Comparison of ENCODE assay signal across 23 mouse cellular contexts in the genomic region with DNA sequence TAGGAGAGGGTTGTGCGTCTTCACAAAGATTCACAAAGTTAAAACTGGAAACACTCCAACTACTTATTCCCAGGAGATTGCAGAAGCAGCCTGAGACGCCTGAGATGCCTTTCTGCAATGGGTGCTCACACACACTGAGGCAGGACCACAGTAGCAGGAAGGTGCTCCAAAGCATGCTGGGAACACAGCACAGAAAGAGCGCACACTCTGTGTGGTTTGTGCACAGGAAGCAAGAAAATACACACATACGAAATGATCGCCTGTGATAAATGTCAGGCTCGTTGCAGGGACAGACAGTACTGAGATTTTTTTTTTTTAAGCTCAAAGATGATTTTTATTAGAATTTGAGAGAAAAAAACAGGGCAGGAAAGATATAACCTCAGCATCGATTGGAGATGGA.
DNase-seq lines count a peak whose midpoint lies in the region; ATAC-seq and TF ChIP-seq lines count a peak whose summit lies in the region.
"Had no signal": no experiment of that assay in that cellular context is flagged by ENCODE, and none has a peak within 500 bp of the region (broad histone marks: within the 10 kb centered on the region; RNA-seq: fewer than 3 reads in every experiment).

No protein-coding gene starts in this region.

- H3K4me3 ChIP-seq in thymus, adult 2 months (ENCODE audit: control insufficient read depth, insufficient read depth, low read length) = no peak overlapping the region
- no peak overlapping the region for H3K4me3 ChIP-seq in hindbrain, embryonic 14.5 days (replicated peaks; ENCODE audit: low read length)
- H3K4me3 ChIP-seq: embryonic facial prominence, embryonic 12.5 days; embryonic facial prominence, embryonic 15.5 days; gastrocnemius, adult 2 months; heart, adult 2 months; heart, embryonic 10.5 days; heart, embryonic 13.5 days; hindbrain, embryonic 12.5 days had no signal

- H3K36me3 ChIP-seq in thymus, adult 2 months (ENCODE audit: control insufficient read depth, insufficient read depth, low read length) = no peaks in the 10 kb centered on the region
- no peaks in the 10 kb centered on the region for H3K36me3 ChIP-seq in hindbrain, embryonic 14.5 days (replicated peaks; ENCODE audit: control insufficient read depth, insufficient read depth)
- H3K36me3 ChIP-seq: embryonic facial prominence, embryonic 12.5 days; embryonic facial prominence, embryonic 15.5 days; heart, embryonic 10.5 days; heart, embryonic 13.5 days; hindbrain, embryonic 12.5 days had no signal

- no peaks in the 10 kb centered on the region for H3K9me3 ChIP-seq in hindbrain, embryonic 14.5 days (ENCODE audit: control insufficient read depth, low read length)
- H3K9me3 ChIP-seq: embryonic facial prominence, embryonic 12.5 days; embryonic facial prominence, embryonic 15.5 days; heart, embryonic 10.5 days; heart, embryonic 13.5 days; hindbrain, embryonic 12.5 days had no signal

- 44% methylated on average over 7 of the region's 7 CpGs for WGBS in thymus, adult 2 months
- 89% methylated on average over 7 of the region's 7 CpGs for WGBS in hindbrain, embryonic 14.5 days

- no peaks in the 10 kb centered on the region for H3K4me1 ChIP-seq in thymus, adult 2 months (replicated peaks; ENCODE audit: control insufficient read depth, insufficient read depth, low read length)
- no peaks in the 10 kb centered on the region; the same call in 1 of the 2 replicates for H3K4me1 ChIP-seq in hindbrain, embryonic 14.5 days (replicated peaks; ENCODE audit: control insufficient read depth, insufficient read depth, low read length)
- H3K4me1 ChIP-seq: embryonic facial prominence, embryonic 12.5 days; embryonic facial prominence, embryonic 15.5 days; heart, embryonic 10.5 days; heart, embryonic 13.5 days; hindbrain, embryonic 12.5 days had no signal

- no peak overlapping the region for H3K9ac ChIP-seq in hindbrain, embryonic 14.5 days
- H3K9ac ChIP-seq: embryonic facial prominence, embryonic 12.5 days; embryonic facial prominence, embryonic 15.5 days; forebrain, postnatal 0 days; heart, embryonic 13.5 days; hindbrain, embryonic 12.5 days had no signal

- no peak overlapping the region for H3K4me2 ChIP-seq in hindbrain, embryonic 14.5 days (replicated peaks)
- H3K4me2 ChIP-seq: embryonic facial prominence, embryonic 12.5 days; embryonic facial prominence, embryonic 15.5 days; heart, embryonic 13.5 days; hindbrain, embryonic 12.5 days had no signal

- no peaks in the 10 kb centered on the region for H3K27me3 ChIP-seq in thymus, adult 2 months (ENCODE audit: control insufficient read depth, insufficient read depth, low read length)
- no peaks in the 10 kb centered on the region for H3K27me3 ChIP-seq in hindbrain, embryonic 14.5 days (ENCODE audit: control insufficient read depth, insufficient read depth, low read length)
- H3K27me3 ChIP-seq: embryonic facial prominence, embryonic 12.5 days; embryonic facial prominence, embryonic 15.5 days; heart, embryonic 13.5 days; hindbrain, embryonic 12.5 days had no signal

- peak; percentile 6 for DNase-seq in thymus, adult 2 months
- no peak for DNase-seq in thymus, postnatal 0 days (ENCODE audit: low spot score)
- peak; percentile 34 for DNase-seq in CD4-positive helper T cell, adult 2 months (ENCODE audit: low read depth, low spot score)
- peak; percentile 52 for DNase-seq in CD4-positive, CD25-positive, alpha-beta regulatory T cell, adult 2 months (ENCODE audit: low read depth, low spot score)
- DNase-seq in induced T-regulatory cell, adult 2 months (ENCODE audit: low read depth) = peak; percentile 21
- DNase-seq in lung, postnatal 4 days = no peak
- DNase-seq in testis, postnatal 10 days (ENCODE audit: low spot score) = no peak
- no peak for DNase-seq in hindbrain, embryonic 14.5 days (ENCODE audit: low spot score)
- DNase-seq: adrenal gland, adult 2 months; adrenal gland, postnatal 14 days; cerebellum, adult 11 months; forebrain, postnatal 0 days; gastrocnemius, adult 2 months; gastrocnemius, postnatal 25 days; heart, adult 2 months; heart, postnatal 14 days had no signal

- no peak for ATAC-seq in hindbrain, embryonic 14.5 days (ENCODE audit: low FRiP score)
- ATAC-seq: forebrain, embryonic 14.5 days; forebrain, postnatal 0 days; hindbrain, embryonic 16.5 days had no signal

- TF ChIP-seq POLR2A in thymus, adult 2 months (IDR thresholded peaks at IDR 0.05; ENCODE audit: control insufficient read depth, extremely low read depth, insufficient read depth, low read length, poor library complexity) = no peak

- no peak for TF ChIP-seq CTCF in thymus, adult 2 months (IDR thresholded peaks at IDR 0.05; ENCODE audit: borderline replicate concordance, control insufficient read depth, extremely low read depth, insufficient read depth, low read length, poor library complexity)

- no peak overlapping the region for H3K27ac ChIP-seq in thymus, adult 2 months (ENCODE audit: control insufficient read depth, insufficient read depth, low read length)
- H3K27ac ChIP-seq in hindbrain, embryonic 14.5 days = no peak overlapping the region
- H3K27ac ChIP-seq: embryonic facial prominence, embryonic 12.5 days; embryonic facial prominence, embryonic 15.5 days; gastrocnemius, adult 2 months; heart, adult 2 months; heart, embryonic 10.5 days; heart, embryonic 13.5 days; hindbrain, embryonic 12.5 days had no signal

Comparison
In these comparisons a context has a peak if more than half of its experiments do, and no peak if none do; other contexts are left out.
1. DNase-seq: peak in thymus, adult 2 months (single experiment), CD4-positive helper T cell, adult 2 months (single experiment), CD4-positive, CD25-positive, alpha-beta regulatory T cell, adult 2 months (single experiment) and induced T-regulatory cell, adult 2 months (single experiment); none in thymus, postnatal 0 days (single experiment), lung, postnatal 4 days (0 of 2), testis, postnatal 10 days (single experiment) and hindbrain, embryonic 14.5 days (single experiment).